Mouse (Mus musculus): ENCODE results near the gene Rpp25l. TPM values are rescaled to one million over a fixed set of nuclear protein-coding genes. Genes with fewer than 3 reads are reported as not detected.

Rpp25l gene
- polyA plus RNA-seq, 2 experiments: 24.0 to 31.4 TPM

GRCm38 (mm10) chr4:41666646-41667045, 46.7 kb downstream of the Rpp25l start:
- no peaks in the 10 kb centered on the region for H3K36me3 ChIP-seq (replicated peaks; ENCODE audit: control insufficient read depth, insufficient read depth, low read depth)
- no peak overlapping the region for H3K27ac ChIP-seq
- H3K4me3 ChIP-seq (ENCODE audit: insufficient read depth in 1 of 2, low read depth in 2 of 2, low read length in 2 of 2): no peak overlapping the region
- H3K9me3 ChIP-seq (ENCODE audit: control insufficient read depth, low read length): no peaks in the 10 kb centered on the region
- H3K4me2 ChIP-seq (ENCODE audit: low read depth): no peak overlapping the region
- WGBS (ENCODE audit: insufficient replicate concordance): 65% methylated on average over 11 of the region's 11 CpGs
- H3K9ac ChIP-seq (replicated peaks): no peak overlapping the region
- TF ChIP-seq EP300 (IDR thresholded peaks at IDR 0.05; ENCODE audit: low read depth): no peak
- TF ChIP-seq CTCF (IDR thresholded peaks at IDR 0.05; ENCODE audit: low read depth): no peak
- no peaks in the 10 kb centered on the region for H3K4me1 ChIP-seq (replicated peaks; ENCODE audit: control insufficient read depth in 2 of 2, insufficient read depth in 2 of 2, low read length in 1 of 2)
- ATAC-seq (ENCODE audit: insufficient read depth) (no peak), DNase-seq (ENCODE audit: low read depth in 3 of 3, low spot score in 3 of 3) (no peak)
- H3K27me3 ChIP-seq (ENCODE audit: control insufficient read depth, insufficient read depth, low read length): no peaks in the 10 kb centered on the region

GRCm38 (mm10) chr4:41665009-41665675, 48.2 kb downstream of the Rpp25l start:
- Histone ChIP-seq H3K4me2 (ENCODE audit: low read depth) (no peak overlapping the region), H3K4me3 (ENCODE audit: insufficient read depth in 1 of 2, low read depth in 2 of 2, low read length in 2 of 2) (no peak overlapping the region), H3K36me3 (replicated peaks; ENCODE audit: control insufficient read depth, insufficient read depth, low read depth) (no peaks in the 10 kb centered on the region), H3K9me3 (ENCODE audit: control insufficient read depth, low read length) (no peaks in the 10 kb centered on the region), H3K27ac (no peak overlapping the region), H3K27me3 (ENCODE audit: control insufficient read depth, insufficient read depth, low read length) (no peaks in the 10 kb centered on the region), H3K4me1 (replicated peaks; ENCODE audit: control insufficient read depth in 2 of 2, insufficient read depth in 2 of 2, low read length in 1 of 2) (peaks cover 0 to 2% of the 10 kb centered on the region in 2 experiments; a peak in 2 of 4 replicates), H3K9ac (replicated peaks) (no peak overlapping the region)
- WGBS (ENCODE audit: insufficient replicate concordance): 9% methylated on average over 7 of the region's 8 CpGs
- no peak for TF ChIP-seq CTCF (IDR thresholded peaks at IDR 0.05; ENCODE audit: low read depth)
- no peak for TF ChIP-seq EP300 (IDR thresholded peaks at IDR 0.05; ENCODE audit: low read depth)
- DNase-seq (ENCODE audit: low read depth in 3 of 3, low spot score in 3 of 3): no peak
- ATAC-seq (ENCODE audit: insufficient read depth): no peak

- WGBS (ENCODE audit: insufficient replicate concordance): 9% methylated on average over 7 of the region's 7 CpGs
- Histone ChIP-seq H3K27ac (no peak overlapping the region), H3K4me2 (ENCODE audit: low read depth) (no peak overlapping the region), H3K4me3 (ENCODE audit: insufficient read depth in 1 of 2, low read depth in 2 of 2, low read length in 2 of 2) (no peak overlapping the region), H3K27me3 (ENCODE audit: control insufficient read depth, insufficient read depth, low read length) (no peaks in the 10 kb centered on the region), H3K4me1 (replicated peaks; ENCODE audit: control insufficient read depth in 2 of 2, insufficient read depth in 2 of 2, low read length in 1 of 2) (peaks cover 0 to 2% of the 10 kb centered on the region in 2 experiments; a peak in 2 of 4 replicates), H3K9ac (replicated peaks) (no peak overlapping the region), H3K9me3 (ENCODE audit: control insufficient read depth, low read length) (no peaks in the 10 kb centered on the region), H3K36me3 (replicated peaks; ENCODE audit: control insufficient read depth, insufficient read depth, low read depth) (no peaks in the 10 kb centered on the region)
- DNase-seq (ENCODE audit: low read depth in 3 of 3, low spot score in 3 of 3) (no peak), ATAC-seq (ENCODE audit: insufficient read depth) (no peak)
- TF ChIP-seq CTCF (IDR thresholded peaks at IDR 0.05; ENCODE audit: low read depth) (no peak), EP300 (IDR thresholded peaks at IDR 0.05; ENCODE audit: low read depth) (no peak)
These were observed 48.8 kb downstream of the Rpp25l start for GRCm38 (mm10) chr4:41664533-41664932.

GRCm38 (mm10) chr4:41663614-41664013, 49.7 kb downstream of the Rpp25l start:
- DNase-seq (ENCODE audit: low read depth in 3 of 3, low spot score in 3 of 3) (no peak), ATAC-seq (ENCODE audit: insufficient read depth) (no peak)
- no peak overlapping the region for H3K9ac ChIP-seq (replicated peaks)
- WGBS (ENCODE audit: insufficient replicate concordance): 45% methylated on average over 9 of the region's 9 CpGs
- H3K9me3 ChIP-seq (ENCODE audit: control insufficient read depth, low read length): no peaks in the 10 kb centered on the region
- no peak overlapping the region for H3K4me3 ChIP-seq (ENCODE audit: insufficient read depth in 1 of 2, low read depth in 2 of 2, low read length in 2 of 2)
- H3K27me3 ChIP-seq (ENCODE audit: control insufficient read depth, insufficient read depth, low read length): no peaks in the 10 kb centered on the region
- H3K27ac ChIP-seq: no peak overlapping the region
- TF ChIP-seq CTCF (IDR thresholded peaks at IDR 0.05; ENCODE audit: low read depth) (no peak), EP300 (IDR thresholded peaks at IDR 0.05; ENCODE audit: low read depth) (no peak)
- peaks cover 0 to 2% of the 10 kb centered on the region in 2 experiments; a peak in 2 of 4 replicates for H3K4me1 ChIP-seq (replicated peaks; ENCODE audit: control insufficient read depth in 2 of 2, insufficient read depth in 2 of 2, low read length in 1 of 2)
- H3K36me3 ChIP-seq (replicated peaks; ENCODE audit: control insufficient read depth, insufficient read depth, low read depth): no peaks in the 10 kb centered on the region
- H3K4me2 ChIP-seq (ENCODE audit: low read depth): no peak overlapping the region

GRCm38 (mm10) chr4:41662723-41663122, 50.6 kb downstream of the Rpp25l start:
- no peaks in the 10 kb centered on the region for H3K9me3 ChIP-seq (ENCODE audit: control insufficient read depth, low read length)
- ATAC-seq (ENCODE audit: insufficient read depth) (no peak), DNase-seq (ENCODE audit: low read depth in 3 of 3, low spot score in 3 of 3) (no peak)
- H3K27ac ChIP-seq: no peak overlapping the region
- TF ChIP-seq EP300 (IDR thresholded peaks at IDR 0.05; ENCODE audit: low read depth) (no peak), CTCF (IDR thresholded peaks at IDR 0.05; ENCODE audit: low read depth) (no peak)
- H3K36me3 ChIP-seq (replicated peaks; ENCODE audit: control insufficient read depth, insufficient read depth, low read depth): no peaks in the 10 kb centered on the region
- 44% methylated on average over 11 of the region's 11 CpGs for WGBS (ENCODE audit: insufficient replicate concordance)
- peaks cover 0 to 4% of the 10 kb centered on the region in 2 experiments; a peak in 2 of 4 replicates for H3K4me1 ChIP-seq (replicated peaks; ENCODE audit: control insufficient read depth in 2 of 2, insufficient read depth in 2 of 2, low read length in 1 of 2)
- H3K4me2 ChIP-seq (ENCODE audit: low read depth): no peak overlapping the region
- no peak overlapping the region for H3K9ac ChIP-seq (replicated peaks)
- no peaks in the 10 kb centered on the region for H3K27me3 ChIP-seq (ENCODE audit: control insufficient read depth, insufficient read depth, low read length)
- H3K4me3 ChIP-seq (ENCODE audit: insufficient read depth in 1 of 2, low read depth in 2 of 2, low read length in 2 of 2): no peak overlapping the region

Other genes starting within 250 kb of the Rpp25l start
- gene Kif24, start 248.6 kb downstream of the Rpp25l start, polyA plus RNA-seq (2012; rRNA removed): 3.4 and 4.2 TPM in 2 replicates
- 4.0 and 4.2 TPM in 2 replicates for gene Kif24, start 248.6 kb downstream of the Rpp25l start, polyA plus RNA-seq (2014; fragmentation: Nextera tagmentation; extraction: Ambion mirVana)
- gene Nudt2, start 248.4 kb downstream of the Rpp25l start, polyA plus RNA-seq (2012; rRNA removed): 7.6 and 13.3 TPM in 2 replicates
- 22.4 and 22.5 TPM in 2 replicates for gene Nudt2, start 248.4 kb downstream of the Rpp25l start, polyA plus RNA-seq (2014; fragmentation: Nextera tagmentation; extraction: Ambion mirVana)
- 0.39 and 0.44 TPM in 2 replicates for gene AI464131, start 210.5 kb downstream of the Rpp25l start, polyA plus RNA-seq (2012; rRNA removed)
- gene AI464131, start 210.5 kb downstream of the Rpp25l start, polyA plus RNA-seq (2014; fragmentation: Nextera tagmentation; extraction: Ambion mirVana): 0.33 and 0.62 TPM in 2 replicates
- not detected in 2 replicates for gene 1110017D15Rik, start 196.2 kb downstream of the Rpp25l start, polyA plus RNA-seq (2012; rRNA removed)
- not detected in 2 replicates for gene 1110017D15Rik, start 196.2 kb downstream of the Rpp25l start, polyA plus RNA-seq (2014; fragmentation: Nextera tagmentation; extraction: Ambion mirVana)
- gene Fam219a, start 144.0 kb downstream of the Rpp25l start, polyA plus RNA-seq (2012; rRNA removed): 1.8 TPM in 2 replicates
- 0.38 and 0.58 TPM in 2 replicates for gene Fam219a, start 144.0 kb downstream of the Rpp25l start, polyA plus RNA-seq (2014; fragmentation: Nextera tagmentation; extraction: Ambion mirVana)
- gene Dnaic1, start 143.8 kb downstream of the Rpp25l start, polyA plus RNA-seq (2012; rRNA removed): 1.3 and 1.9 TPM in 2 replicates
- 2.1 and 2.6 TPM in 2 replicates for gene Dnaic1, start 143.8 kb downstream of the Rpp25l start, polyA plus RNA-seq (2014; fragmentation: Nextera tagmentation; extraction: Ambion mirVana)
- 1.2 and 1.5 TPM in 2 replicates for gene Enho, start 73.2 kb downstream of the Rpp25l start, polyA plus RNA-seq (2012; rRNA removed)
- gene Enho, start 73.2 kb downstream of the Rpp25l start, polyA plus RNA-seq (2014; fragmentation: Nextera tagmentation; extraction: Ambion mirVana): 1.7 and 1.8 TPM in 2 replicates
- 0.75 and 0.88 TPM in 2 replicates for gene Cntfr, start 16.4 kb downstream of the Rpp25l start, polyA plus RNA-seq (2012; rRNA removed)
- 0.17 and 0.32 TPM in 2 replicates for gene Cntfr, start 16.4 kb downstream of the Rpp25l start, polyA plus RNA-seq (2014; fragmentation: Nextera tagmentation; extraction: Ambion mirVana)
- gene Il11ra1, start 13.5 kb downstream of the Rpp25l start, polyA plus RNA-seq (2012; rRNA removed): 11.2 and 13.9 TPM in 2 replicates
- gene Il11ra1, start 13.5 kb downstream of the Rpp25l start, polyA plus RNA-seq (2014; fragmentation: Nextera tagmentation; extraction: Ambion mirVana): 23.8 and 27.1 TPM in 2 replicates
- gene Dctn3, start 9.6 kb upstream of the Rpp25l start, polyA plus RNA-seq (2012; rRNA removed): 28.7 and 39.8 TPM in 2 replicates
- 63.9 and 68.6 TPM in 2 replicates for gene Dctn3, start 9.6 kb upstream of the Rpp25l start, polyA plus RNA-seq (2014; fragmentation: Nextera tagmentation; extraction: Ambion mirVana)
- gene Arid3c, start 17.6 kb upstream of the Rpp25l start, polyA plus RNA-seq (2012; rRNA removed): not detected in 2 replicates
- not detected in 2 replicates for gene Arid3c, start 17.6 kb upstream of the Rpp25l start, polyA plus RNA-seq (2014; fragmentation: Nextera tagmentation; extraction: Ambion mirVana)
- 24.2 and 29.5 TPM in 2 replicates for gene Galt, start 41.7 kb upstream of the Rpp25l start, polyA plus RNA-seq (2012; rRNA removed)
- gene Galt, start 41.7 kb upstream of the Rpp25l start, polyA plus RNA-seq (2014; fragmentation: Nextera tagmentation; extraction: Ambion mirVana): 19.2 and 22.1 TPM in 2 replicates
- gene Sigmar1, start 42.6 kb upstream of the Rpp25l start, polyA plus RNA-seq (2012; rRNA removed): 24.4 and 30.2 TPM in 2 replicates
- gene Sigmar1, start 42.6 kb upstream of the Rpp25l start, polyA plus RNA-seq (2014; fragmentation: Nextera tagmentation; extraction: Ambion mirVana): 36.0 and 36.2 TPM in 2 replicates
- 9.5 and 10.8 TPM in 2 replicates for gene Ccl27a, start 60.7 kb upstream of the Rpp25l start, polyA plus RNA-seq (2012; rRNA removed)
- gene Ccl27a, start 60.7 kb upstream of the Rpp25l start, polyA plus RNA-seq (2014; fragmentation: Nextera tagmentation; extraction: Ambion mirVana): 7.8 and 8.2 TPM in 2 replicates
- gene Gm21541, start 190.1 kb upstream of the Rpp25l start, polyA plus RNA-seq (2012; rRNA removed): not detected in 2 replicates
- not detected in 2 replicates for gene Gm21541, start 190.1 kb upstream of the Rpp25l start, polyA plus RNA-seq (2014; fragmentation: Nextera tagmentation; extraction: Ambion mirVana)
- 0.12 and 0.61 TPM in 2 replicates for gene Gm20878, start 228.0 kb upstream of the Rpp25l start, polyA plus RNA-seq (2012; rRNA removed)
- 0.24 and 0.52 TPM in 2 replicates for gene Gm20878, start 228.0 kb upstream of the Rpp25l start, polyA plus RNA-seq (2014; fragmentation: Nextera tagmentation; extraction: Ambion mirVana)